ENCODE assay signal across 19 mouse cellular contexts in genomic region chr11:55121430-55121829, GRCm38 (mm10). TPM values are rescaled to one million over a fixed set of nuclear protein-coding genes. Genes with fewer than 3 reads are reported as not detected.
DNase-seq lines count a peak whose midpoint lies in the region; ATAC-seq and TF ChIP-seq lines count a peak whose summit lies in the region.
"Had no signal": no experiment of that assay in that cellular context is flagged by ENCODE, and none has a peak within 500 bp of the region (broad histone marks: within the 10 kb centered on the region; RNA-seq: fewer than 3 reads in every experiment).

No protein-coding gene starts in this region.

- WGBS in heart, embryonic 13.5 days, result 84% methylated on average over 1 of the region's 1 CpGs
- 78% methylated on average over 1 of the region's 1 CpGs for WGBS in stomach, embryonic 16.5 days
- WGBS in stomach, postnatal 0 days, result 91% methylated on average over 1 of the region's 1 CpGs
- 82% methylated on average over 1 of the region's 1 CpGs for WGBS in small intestine, adult 2 months
- WGBS in lung, postnatal 0 days, result 81% methylated on average over 1 of the region's 1 CpGs

- intact Hi-C loops in heart, postnatal 25 days (cut with DNase I), result no loop called here

- no peak overlapping the region for H3K4me3 ChIP-seq in heart, embryonic 13.5 days
- H3K4me3 ChIP-seq in layer of hippocampus, adult 2 months, result no peak overlapping the region
- no peak overlapping the region for H3K4me3 ChIP-seq in stomach, embryonic 16.5 days (replicated peaks; ENCODE audit: low read length)
- no peak overlapping the region for H3K4me3 ChIP-seq in stomach, postnatal 0 days (ENCODE audit: low read depth, low read length)
- H3K4me3 ChIP-seq in small intestine, adult 2 months (ENCODE audit: low read depth, low read length), result no peak overlapping the region
- no peak overlapping the region for H3K4me3 ChIP-seq in lung, postnatal 0 days (ENCODE audit: low read depth, low read length)
- H3K4me3 ChIP-seq: lung, embryonic 15.5 days had no signal

- no peak for TF ChIP-seq POLR2A in small intestine, adult 2 months (IDR thresholded peaks at IDR 0.05; ENCODE audit: low read depth, low read length)

- no peak overlapping the region for H3K9ac ChIP-seq in heart, embryonic 13.5 days
- H3K9ac ChIP-seq in stomach, embryonic 16.5 days (ENCODE audit: low read length), result no peak overlapping the region
- H3K9ac ChIP-seq in stomach, postnatal 0 days (ENCODE audit: low read length), result no peak overlapping the region
- H3K9ac ChIP-seq in lung, postnatal 0 days (replicated peaks; ENCODE audit: low read depth), result no peak overlapping the region
- H3K9ac ChIP-seq: lung, embryonic 15.5 days had no signal

- DNase-seq in heart, postnatal 25 days (ENCODE audit: low spot score), result no peak
- no peak for DNase-seq in layer of hippocampus, adult 2 months (ENCODE audit: low spot score in 2 of 2)
- DNase-seq in layer of hippocampus, adult 9-11 months, result no peak
- no peak for DNase-seq in stomach, postnatal 0 days (ENCODE audit: low spot score)
- DNase-seq in lung, postnatal 0 days (ENCODE audit: low spot score), result no peak
- DNase-seq: adrenal gland, postnatal 36 days; cerebellum, adult 9-11 months; heart, postnatal 4 days; kidney, postnatal 25 days; left cerebral cortex, postnatal 4 days; right cerebral cortex, postnatal 14 days had no signal

- ATAC-seq in heart, embryonic 13.5 days (ENCODE audit: extremely low read depth, insufficient number of reproducible peaks, low FRiP score, low TSS enrichment), result no peak
- ATAC-seq in stomach, embryonic 16.5 days (ENCODE audit: insufficient read depth, low FRiP score), result no peak
- ATAC-seq in stomach, postnatal 0 days (ENCODE audit: low FRiP score, low TSS enrichment), result no peak
- ATAC-seq in lung, postnatal 0 days, result no peak
- ATAC-seq: forebrain, embryonic 14.5 days; intestine, embryonic 16.5 days had no signal

- H3K9me3 ChIP-seq in heart, embryonic 13.5 days, result no peaks in the 10 kb centered on the region; the same call in 1 of the 2 replicates
- no peaks in the 10 kb centered on the region for H3K9me3 ChIP-seq in stomach, embryonic 16.5 days (replicated peaks; ENCODE audit: control insufficient read depth, low read length)
- no peaks in the 10 kb centered on the region for H3K9me3 ChIP-seq in stomach, postnatal 0 days (ENCODE audit: control insufficient read depth, low read length)
- no peaks in the 10 kb centered on the region for H3K9me3 ChIP-seq in lung, postnatal 0 days (ENCODE audit: low read length)
- H3K9me3 ChIP-seq: lung, embryonic 15.5 days had no signal

- no peak overlapping the region for H3K4me2 ChIP-seq in heart, embryonic 13.5 days
- no peak overlapping the region for H3K4me2 ChIP-seq in stomach, embryonic 16.5 days (ENCODE audit: low read depth, low read length)
- no peak overlapping the region for H3K4me2 ChIP-seq in stomach, postnatal 0 days (replicated peaks; ENCODE audit: low read depth)
- no peak overlapping the region for H3K4me2 ChIP-seq in lung, postnatal 0 days (replicated peaks; ENCODE audit: low read depth, low read length)
- H3K4me2 ChIP-seq: lung, embryonic 15.5 days had no signal

- no peak for TF ChIP-seq CTCF in layer of hippocampus, adult 2 months (conservative IDR thresholded peaks at IDR 0.05)
- no peak for TF ChIP-seq CTCF in stomach, postnatal 0 days (IDR thresholded peaks at IDR 0.05; ENCODE audit: low read depth)
- no peak for TF ChIP-seq CTCF in small intestine, adult 2 months (IDR thresholded peaks at IDR 0.05; ENCODE audit: extremely low read depth, insufficient read length, insufficient replicate concordance, low read depth, low read length)
- no peak for TF ChIP-seq CTCF in lung, postnatal 0 days (IDR thresholded peaks at IDR 0.05)

- H3K27ac ChIP-seq in heart, embryonic 13.5 days (replicated peaks), result peak overlapping the region; percentile 32; the same call in 1 of the 2 replicates
- peak overlapping the region; percentile 51; the same call in 1 of the 2 replicates for H3K27ac ChIP-seq in layer of hippocampus, adult 2 months
- peak overlapping the region; percentile 53; the same call in 1 of the 2 replicates for H3K27ac ChIP-seq in stomach, embryonic 16.5 days (ENCODE audit: low read length)
- H3K27ac ChIP-seq in stomach, postnatal 0 days (replicated peaks), result no peak overlapping the region
- H3K27ac ChIP-seq in small intestine, adult 2 months (ENCODE audit: insufficient read depth, low read depth, low read length), result peak overlapping the region; percentile 80; the same call in 1 of the 2 replicates
- H3K27ac ChIP-seq in lung, postnatal 0 days (ENCODE audit: low read length), result no peak overlapping the region
- H3K27ac ChIP-seq: lung, embryonic 15.5 days had no signal

- no peak for TF ChIP-seq EP300 in stomach, postnatal 0 days (optimal IDR thresholded peaks at IDR 0.05)
- no peak for TF ChIP-seq EP300 in lung, postnatal 0 days (IDR thresholded peaks at IDR 0.05)

- no peaks in the 10 kb centered on the region for H3K4me1 ChIP-seq in heart, embryonic 13.5 days
- H3K4me1 ChIP-seq in stomach, embryonic 16.5 days (ENCODE audit: control insufficient read depth, insufficient read depth, low read length), result no peaks in the 10 kb centered on the region
- H3K4me1 ChIP-seq in stomach, postnatal 0 days (replicated peaks; ENCODE audit: control insufficient read depth, insufficient read depth), result no peaks in the 10 kb centered on the region
- peaks cover 3% of the 10 kb centered on the region; the same call in 1 of the 2 replicates for H3K4me1 ChIP-seq in small intestine, adult 2 months (ENCODE audit: control insufficient read depth, insufficient read depth, insufficient read length, low read length)
- no peaks in the 10 kb centered on the region for H3K4me1 ChIP-seq in lung, postnatal 0 days (ENCODE audit: insufficient read depth, low read depth, low read length)

- no peaks in the 10 kb centered on the region for H3K36me3 ChIP-seq in heart, embryonic 13.5 days
- H3K36me3 ChIP-seq in stomach, embryonic 16.5 days (ENCODE audit: control insufficient read depth, insufficient read depth, low read length), result no peaks in the 10 kb centered on the region
- H3K36me3 ChIP-seq in stomach, postnatal 0 days (ENCODE audit: control insufficient read depth, insufficient read depth, low read length), result no peaks in the 10 kb centered on the region
- no peaks in the 10 kb centered on the region for H3K36me3 ChIP-seq in small intestine, adult 2 months (ENCODE audit: control insufficient read depth, insufficient read depth, low read length)
- no peaks in the 10 kb centered on the region for H3K36me3 ChIP-seq in lung, postnatal 0 days (ENCODE audit: insufficient read depth, low read length)
- H3K36me3 ChIP-seq: lung, embryonic 15.5 days had no signal

- no peaks in the 10 kb centered on the region for H3K27me3 ChIP-seq in heart, embryonic 13.5 days (replicated peaks)
- H3K27me3 ChIP-seq in stomach, embryonic 16.5 days (ENCODE audit: control insufficient read depth, insufficient read depth, low read length), result no peaks in the 10 kb centered on the region
- no peaks in the 10 kb centered on the region for H3K27me3 ChIP-seq in stomach, postnatal 0 days (ENCODE audit: control insufficient read depth, insufficient read depth, low read length)
- H3K27me3 ChIP-seq in small intestine, adult 2 months (ENCODE audit: control insufficient read depth, insufficient read depth, low read length), result no peaks in the 10 kb centered on the region
- no peaks in the 10 kb centered on the region for H3K27me3 ChIP-seq in lung, postnatal 0 days (replicated peaks; ENCODE audit: insufficient read depth, low read length)
- H3K27me3 ChIP-seq: lung, embryonic 15.5 days had no signal

RNA-seq across cellular contexts. Expression of gene Gm2a, which starts 23.5 kb away (rescaled TPM):
- 42.2 and 45.3 TPM in 2 replicates for polyA plus RNA-seq in heart, embryonic 13.5 days (2015; fragmentation: Nextera tagmentation; extraction: Ambion mirVana)
- total RNA-seq in heart, postnatal 25 days (2021), result 10 to 100 TPM; 10.6 to 10.9 TPM
- 10 to 100 TPM; 29.9 to 30.8 TPM for total RNA-seq in layer of hippocampus, adult 2 months (2021)
- polyA plus RNA-seq in stomach, embryonic 16.5 days (2015; fragmentation: Nextera tagmentation; extraction: Ambion mirVana), result 26.5 and 28.8 TPM in 2 replicates
- 84.3 and 89.3 TPM in 2 replicates for polyA plus RNA-seq in stomach, postnatal 0 days (2015; fragmentation: Nextera tagmentation; extraction: Ambion mirVana)
- 16.6 and 24.2 TPM in 2 replicates for polyA plus RNA-seq in small intestine, adult 2 months (2012; rRNA removed)
- polyA plus RNA-seq in lung, postnatal 0 days (2015; fragmentation: Nextera tagmentation; extraction: Ambion mirVana), result 23.6 and 26.6 TPM in 2 replicates

RNA-seq across cellular contexts. Expression of gene Slc36a3, which starts 30.1 kb away (rescaled TPM):
- polyA plus RNA-seq in heart, embryonic 13.5 days (2015; fragmentation: Nextera tagmentation; extraction: Ambion mirVana), result not detected in 2 replicates
- total RNA-seq in heart, postnatal 25 days (2021), result not detected
- total RNA-seq in layer of hippocampus, adult 2 months (2021), result not detected
- polyA plus RNA-seq in stomach, embryonic 16.5 days (2015; fragmentation: Nextera tagmentation; extraction: Ambion mirVana), result not detected in 2 replicates
- 0.06 and 0.11 TPM in 2 replicates for polyA plus RNA-seq in stomach, postnatal 0 days (2015; fragmentation: Nextera tagmentation; extraction: Ambion mirVana)
- 0.18 and 0.23 TPM in 2 replicates for polyA plus RNA-seq in small intestine, adult 2 months (2012; rRNA removed)
- polyA plus RNA-seq in lung, postnatal 0 days (2015; fragmentation: Nextera tagmentation; extraction: Ambion mirVana), result 0.07 TPM in 1 of 2 replicates, not detected in the other
- total RNA-seq: adrenal gland, postnatal 36 days; gastrocnemius, adult 18-20 months; heart, postnatal 4 days; layer of hippocampus, postnatal 25 days; left cerebral cortex, postnatal 4 days had no signal
- polyA plus RNA-seq: forebrain, embryonic 14.5 days; intestine, embryonic 16.5 days; lung, embryonic 15.5 days had no signal

RNA-seq across cellular contexts. Expression of gene Ccdc69, which starts 43.5 kb away (rescaled TPM):
- 18.8 and 20.8 TPM in 2 replicates for polyA plus RNA-seq in heart, embryonic 13.5 days (2015; fragmentation: Nextera tagmentation; extraction: Ambion mirVana)
- total RNA-seq in heart, postnatal 25 days (2021), result 10 to 100 TPM; 11.4 to 13.4 TPM
- under 1 TPM in 1 of 2 experiments, not detected in 1; 0.42 TPM for total RNA-seq in layer of hippocampus, adult 2 months (2021)
- polyA plus RNA-seq in stomach, embryonic 16.5 days (2015; fragmentation: Nextera tagmentation; extraction: Ambion mirVana), result 3.5 and 3.7 TPM in 2 replicates
- 5.1 and 5.4 TPM in 2 replicates for polyA plus RNA-seq in stomach, postnatal 0 days (2015; fragmentation: Nextera tagmentation; extraction: Ambion mirVana)
- polyA plus RNA-seq in small intestine, adult 2 months (2012; rRNA removed), result 1.1 and 1.7 TPM in 2 replicates
- 1.4 and 1.8 TPM in 2 replicates for polyA plus RNA-seq in lung, postnatal 0 days (2015; fragmentation: Nextera tagmentation; extraction: Ambion mirVana)
- total RNA-seq: left cerebral cortex, postnatal 4 days had no signal

Comparison
In these comparisons a context has a peak if more than half of its experiments do, and no peak if none do; other contexts are left out.
1. H3K27ac ChIP-seq: peak in heart, embryonic 13.5 days (single experiment), layer of hippocampus, adult 2 months (single experiment), stomach, embryonic 16.5 days (single experiment) and small intestine, adult 2 months (single experiment); none in stomach, postnatal 0 days (single experiment) and lung, postnatal 0 days (single experiment).